Mouse (Mus musculus) liver, embryonic 14.5 days (tissue): ENCODE measurements at regions not wholly inside any gene's neighbourhood (a gene's known extent, or its start where the extent isn't known, plus 50 kb on each side); places are given as distances from the start of the nearest gene placed in this dataset.

Experiments used
- ATAC-seq: fragments of 200-750 bp; cut with Nextera tagmentation; 2 replicates; pipeline ENCODE4 v1.8.0; 2017; ENCODE audit warnings: moderate number of reproducible peaks, mild to moderate bottlenecking, moderate library complexity; ENCODE audit not compliant: insufficient read depth
- DNase-seq, 3 experiments: peaks; one replicate each; pipeline ENCODE4 v3.0.0-alpha.2; 2012 to 2013; ENCODE audit warnings: low read depth in 3 of 3, low spot score in 3 of 3
- H3K27ac ChIP-seq: fragments of 300-500 bp; sonication (generic); 2 replicates; pipeline ENCODE4 v1.5.1; 2014; ENCODE audit warnings: moderate library complexity, mild to moderate bottlenecking, control low read depth, inconsistent platforms
- H3K27me3 ChIP-seq: fragments of 300-500 bp; sonication (generic); 2 replicates; pipeline ENCODE4 v1.6.1; 2014; ENCODE audit warnings: mild to moderate bottlenecking, low read length, moderate library complexity; ENCODE audit not compliant: control insufficient read depth, insufficient read depth
- H3K36me3 ChIP-seq: fragments of 300-500 bp; sonication (generic); replicated peaks from 2 replicates; pipeline ENCODE4 v1.6.1; 2014; ENCODE audit warnings: low read depth; ENCODE audit not compliant: control insufficient read depth, insufficient read depth
- H3K4me1 ChIP-seq, 2 experiments: fragments of 200-500 bp in 1 of 2; fragments of 300-500 bp in 1 of 2; sonication (generic) in 1 of 2; replicated peaks; 2 replicates each; pipeline ENCODE4 v1.6.1; 2012 to 2014; ENCODE audit warnings: antibody characterized with exemption in 1 of 2, inconsistent platforms in 1 of 2, low read length in 1 of 2; ENCODE audit not compliant: control insufficient read depth in 2 of 2, insufficient read depth in 2 of 2
- H3K4me2 ChIP-seq: fragments of 300-500 bp; sonication (generic); 2 replicates; pipeline ENCODE4 v1.6.1; 2014; ENCODE audit warnings: low read depth, mild to moderate bottlenecking, control low read depth, moderate library complexity
- H3K4me3 ChIP-seq, 2 experiments: fragments of 200-500 bp in 1 of 2; fragments of 300-500 bp in 1 of 2; sonication (generic) in 1 of 2; 2 replicates each; pipeline ENCODE4 v1.5.1; 2012 to 2014; ENCODE audit warnings: low read depth in 2 of 2, low read length in 2 of 2, mild to moderate bottlenecking in 2 of 2, control low read depth in 1 of 2, inconsistent platforms in 1 of 2, moderate library complexity in 1 of 2; ENCODE audit not compliant: insufficient read depth in 1 of 2
- H3K9ac ChIP-seq: fragments of 300-500 bp; sonication (generic); replicated peaks from 2 replicates; pipeline ENCODE4 v1.6.1; 2014; ENCODE audit warnings: mild to moderate bottlenecking, control low read depth, moderate library complexity
- H3K9me3 ChIP-seq: fragments of 300-500 bp; sonication (generic); 2 replicates; pipeline ENCODE4 v1.6.1; 2016; ENCODE audit warnings: low read length, mixed read lengths; ENCODE audit not compliant: control insufficient read depth
- CTCF ChIP-seq: IDR thresholded peaks from 2 replicates; pipeline ENCODE4 v1.5.1; 2016; ENCODE audit warnings: antibody characterized with exemption, low read depth, control low read depth
- EP300 ChIP-seq: IDR thresholded peaks from 2 replicates; pipeline ENCODE4 v1.6.1; 2016; ENCODE audit warnings: antibody characterized with exemption, low read depth
- WGBS: fragments of 180-500 bp; shearing (Covaris S2); extraction: QIAGEN DNeasy Blood & Tissue Kit; methylation state at CpG from one replicate; pipeline ENCODE4 v1.1.7; 2014; ENCODE audit not compliant: insufficient replicate concordance; 5-methylcytosine and 5-hydroxymethylcytosine counted together

- Histone ChIP-seq H3K9me3 (no peaks in the 10 kb centered on the region), H3K9ac (no peak overlapping the region), H3K4me1 (peaks cover 4 to 11% of the 10 kb centered on the region in 2 experiments; a peak in 3 of 4 replicates), H3K4me2 (peak overlapping the region; percentile 22; the same call in 1 of the 2 replicates), H3K27ac (no peak overlapping the region), H3K36me3 (no peaks in the 10 kb centered on the region), H3K4me3 (no peak overlapping the region), H3K27me3 (no peaks in the 10 kb centered on the region)
- TF ChIP-seq CTCF, result no peak
- no peak for TF ChIP-seq EP300
- 12% methylated on average over 7 of the region's 7 CpGs for WGBS
- DNase-seq (no peak), ATAC-seq (peak; percentile 26; the same call in 1 of the 2 replicates)
Measured at GRCm38 (mm10) chr13:107568701-107569121, 475.5 kb upstream of the Smim15 start.

- Histone ChIP-seq H3K36me3 (no peaks in the 10 kb centered on the region), H3K27me3 (no peaks in the 10 kb centered on the region), H3K27ac (no peak overlapping the region), H3K9ac (no peak overlapping the region), H3K4me3 (no peak overlapping the region), H3K9me3 (no peaks in the 10 kb centered on the region), H3K4me2 (no peak overlapping the region), H3K4me1 (no peaks in the 10 kb centered on the region)
- ATAC-seq (no peak), DNase-seq (no peak)
- 40% methylated on average over 1 of the region's 1 CpGs for WGBS
- TF ChIP-seq CTCF (no peak), EP300 (no peak)
Measured at GRCm38 (mm10) chr13:107562463-107562862, 481.8 kb upstream of the Smim15 start.

GRCm38 (mm10) chr13:107561529-107561928 is 482.7 kb upstream of the Smim15 start:
- no peak for ATAC-seq
- no peak for DNase-seq
- WGBS, result 55% methylated on average over 2 of the region's 2 CpGs
- Histone ChIP-seq H3K9me3 (no peaks in the 10 kb centered on the region), H3K4me3 (no peak overlapping the region), H3K27me3 (no peaks in the 10 kb centered on the region), H3K9ac (no peak overlapping the region), H3K27ac (no peak overlapping the region), H3K4me2 (no peak overlapping the region), H3K4me1 (no peaks in the 10 kb centered on the region), H3K36me3 (no peaks in the 10 kb centered on the region)
- TF ChIP-seq EP300, result no peak
- TF ChIP-seq CTCF, result no peak

- 58% methylated on average over 3 of the region's 3 CpGs for WGBS
- Histone ChIP-seq H3K36me3 (no peaks in the 10 kb centered on the region), H3K27me3 (no peaks in the 10 kb centered on the region), H3K4me2 (no peak overlapping the region), H3K4me1 (no peaks in the 10 kb centered on the region), H3K9me3 (no peaks in the 10 kb centered on the region), H3K4me3 (no peak overlapping the region), H3K27ac (no peak overlapping the region), H3K9ac (no peak overlapping the region)
- TF ChIP-seq CTCF (no peak), EP300 (no peak)
- no peak for DNase-seq
- no peak for ATAC-seq
Measured at GRCm38 (mm10) chr13:107555958-107556357, 488.3 kb upstream of the Smim15 start.

- Histone ChIP-seq H3K9ac (no peak overlapping the region), H3K4me1 (no peaks in the 10 kb centered on the region), H3K27ac (no peak overlapping the region), H3K4me2 (no peak overlapping the region), H3K4me3 (no peak overlapping the region), H3K27me3 (no peaks in the 10 kb centered on the region), H3K9me3 (no peaks in the 10 kb centered on the region), H3K36me3 (no peaks in the 10 kb centered on the region)
- DNase-seq, result no peak
- WGBS, result 64% methylated on average over 3 of the region's 3 CpGs
- no peak for TF ChIP-seq CTCF
- no peak for TF ChIP-seq EP300
- ATAC-seq, result no peak
Measured at GRCm38 (mm10) chr13:107554091-107554490, 490.2 kb upstream of the Smim15 start.
